Mouse (Mus musculus) heart, adult 2 months (tissue): Measurements from ENCODE around the gene Lrp5.

Experiments
- CTCF ChIP-seq: fragments of 200-600 bp; IDR thresholded peaks from 2 replicates; pipeline ENCODE4 v1.8.1; 2022; ENCODE audit warnings: antibody characterized with exemption, mild to moderate bottlenecking, moderate library complexity
- EP300 ChIP-seq: fragments of 200-500 bp; IDR thresholded peaks from 2 replicates; pipeline ENCODE4 v1.6.1; 2011; ENCODE audit warnings: low read depth, low read length, control low read depth; ENCODE audit not compliant: insufficient read depth
- POLR2A ChIP-seq: fragments of 200-500 bp; IDR thresholded peaks from 2 replicates; pipeline ENCODE4 v1.6.1; 2011; ENCODE audit warnings: mild to moderate bottlenecking, low read depth, low read length, control low read depth; ENCODE audit not compliant: insufficient read depth

GRCm38 (mm10) chr19:3665510-3665909, 20.9 kb downstream of the Lrp5 start:
- TF ChIP-seq CTCF (no peak), POLR2A (peak; percentile 56; the same call in 1 of the 2 replicates), EP300 (peak; percentile 93)
